9 mouse cellular contexts compared by ENCODE assay signal in the genomic region with DNA sequence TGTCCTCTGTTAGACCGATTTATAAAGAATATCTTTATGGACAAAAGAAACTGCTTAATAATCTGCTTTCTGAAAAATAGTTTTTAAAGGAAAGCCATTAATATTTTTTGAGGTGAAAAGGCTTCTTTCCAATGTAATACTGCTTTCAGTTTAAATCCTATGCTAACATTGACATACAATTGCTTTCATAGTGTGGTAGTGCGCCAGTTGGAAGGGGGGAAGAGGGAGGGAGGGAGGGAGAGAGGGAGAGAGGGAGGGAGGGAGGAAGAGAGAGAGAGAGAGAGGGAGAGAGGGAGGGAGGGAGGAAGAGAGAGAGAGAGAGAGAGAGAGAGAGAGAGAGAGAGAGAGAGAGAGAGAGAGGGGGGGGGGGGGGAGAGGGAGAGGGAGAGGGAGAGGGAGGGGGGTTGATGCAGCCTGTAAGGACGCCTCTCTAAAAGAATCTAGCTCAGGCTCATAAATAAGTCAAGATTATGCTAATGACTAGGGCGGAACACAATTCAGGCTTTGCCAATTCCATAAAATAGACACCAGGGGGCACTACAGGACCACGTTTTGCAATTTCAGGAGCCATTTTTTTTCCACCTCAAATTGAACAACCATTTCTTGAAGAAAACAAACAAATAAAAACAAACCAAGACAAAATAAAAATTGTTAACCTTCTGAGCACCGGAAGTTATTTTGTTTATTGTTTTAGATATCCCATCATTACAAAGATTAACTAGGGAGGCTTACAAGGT.
DNase-seq lines count a peak whose midpoint lies in the region; ATAC-seq and TF ChIP-seq lines count a peak whose summit lies in the region.
"Had no signal": no experiment of that assay in that cellular context is flagged by ENCODE, and none has a peak within 500 bp of the region (broad histone marks: within the 10 kb centered on the region; RNA-seq: fewer than 3 reads in every experiment).

No protein-coding gene starts in this region.

- peak; percentile 85 for ATAC-seq in hindbrain, postnatal 0 days
- 0 out of 2 replicates have a peak, but pooled peaks have one; percentile 69 for ATAC-seq in midbrain, embryonic 11.5 days (ENCODE audit: low FRiP score)

- peaks cover 42% of the 10 kb centered on the region for H3K27me3 ChIP-seq in forebrain, embryonic 10.5 days (ENCODE audit: poor library complexity, severe bottlenecking)
- H3K27me3 ChIP-seq in hindbrain, postnatal 0 days (ENCODE audit: insufficient read depth, low read length): no peaks in the 10 kb centered on the region
- peaks cover 10% of the 10 kb centered on the region for H3K27me3 ChIP-seq in midbrain, embryonic 11.5 days (ENCODE audit: control insufficient read depth, insufficient read depth, low read length)

- H3K9me3 ChIP-seq in forebrain, embryonic 10.5 days: no peaks in the 10 kb centered on the region
- no peaks in the 10 kb centered on the region for H3K9me3 ChIP-seq in hindbrain, postnatal 0 days (ENCODE audit: low read length)
- no peaks in the 10 kb centered on the region for H3K9me3 ChIP-seq in midbrain, embryonic 11.5 days (ENCODE audit: control insufficient read depth, low read length)
- H3K9me3 ChIP-seq: embryonic facial prominence, embryonic 13.5 days had no signal

- TF ChIP-seq CTCF in hindbrain, postnatal 0 days (IDR thresholded peaks at IDR 0.05; ENCODE audit: low read depth): peak; percentile 77

- DNase-seq in ovary, adult 18-20 months (ENCODE audit: low spot score): peak; percentile 25
- no peak for DNase-seq in ovary, postnatal 10 days (ENCODE audit: low spot score)
- DNase-seq in adrenal gland, postnatal 36 days: peak; percentile 43 to 54
- DNase-seq in forebrain, embryonic 10.5 days (ENCODE audit: extremely low spot score, low spot score): peak; percentile 65
- DNase-seq in hindbrain, postnatal 0 days (ENCODE audit: low spot score): peak; percentile 94
- peak; percentile 51 to 57 for DNase-seq in left cerebral cortex, adult 18-20 months (ENCODE audit: low spot score in 2 of 2)
- DNase-seq in midbrain, embryonic 11.5 days (ENCODE audit: low spot score, missing footprints): peak; percentile 96
- DNase-seq in testis, postnatal 14 days (ENCODE audit: low spot score): peak; percentile 42

- H3K36me3 ChIP-seq in forebrain, embryonic 10.5 days (replicated peaks): no peaks in the 10 kb centered on the region
- no peaks in the 10 kb centered on the region for H3K36me3 ChIP-seq in hindbrain, postnatal 0 days (ENCODE audit: insufficient read depth, low read length)
- no peaks in the 10 kb centered on the region for H3K36me3 ChIP-seq in midbrain, embryonic 11.5 days (ENCODE audit: control insufficient read depth, insufficient read depth, low read length)
- H3K36me3 ChIP-seq: embryonic facial prominence, embryonic 13.5 days had no signal

- no peak overlapping the region for H3K4me2 ChIP-seq in hindbrain, postnatal 0 days (ENCODE audit: low read depth, low read length)
- H3K4me2 ChIP-seq in midbrain, embryonic 11.5 days: no peak overlapping the region

- no peak overlapping the region for H3K9ac ChIP-seq in hindbrain, postnatal 0 days (replicated peaks; ENCODE audit: low read length)
- no peak overlapping the region for H3K9ac ChIP-seq in midbrain, embryonic 11.5 days (ENCODE audit: low read length)

- H3K4me1 ChIP-seq in forebrain, embryonic 10.5 days: peaks cover 17% of the 10 kb centered on the region
- peaks cover 3% of the 10 kb centered on the region; the same call in 1 of the 2 replicates for H3K4me1 ChIP-seq in hindbrain, postnatal 0 days (ENCODE audit: insufficient read depth, low read length)
- peaks cover 12% of the 10 kb centered on the region for H3K4me1 ChIP-seq in midbrain, embryonic 11.5 days (ENCODE audit: control insufficient read depth, insufficient read depth, low read length)

- peak overlapping the region; percentile 72 for H3K27ac ChIP-seq in forebrain, embryonic 10.5 days
- no peak overlapping the region for H3K27ac ChIP-seq in hindbrain, postnatal 0 days
- H3K27ac ChIP-seq in midbrain, embryonic 11.5 days (ENCODE audit: low read depth, low read length): no peak overlapping the region
- H3K27ac ChIP-seq: embryonic facial prominence, embryonic 13.5 days had no signal

- 3% methylated on average over 6 of the region's 6 CpGs for WGBS in forebrain, embryonic 10.5 days
- 3% methylated on average over 6 of the region's 6 CpGs for WGBS in hindbrain, postnatal 0 days
- WGBS in midbrain, embryonic 11.5 days: 2% methylated on average over 5 of the region's 6 CpGs

- H3K4me3 ChIP-seq in forebrain, embryonic 10.5 days: no peak overlapping the region
- H3K4me3 ChIP-seq in hindbrain, postnatal 0 days (ENCODE audit: low read length): no peak overlapping the region
- no peak overlapping the region for H3K4me3 ChIP-seq in midbrain, embryonic 11.5 days (ENCODE audit: low read depth, low read length)
